Comparison of ENCODE assay signal across 21 mouse cellular contexts in the genomic region with DNA sequence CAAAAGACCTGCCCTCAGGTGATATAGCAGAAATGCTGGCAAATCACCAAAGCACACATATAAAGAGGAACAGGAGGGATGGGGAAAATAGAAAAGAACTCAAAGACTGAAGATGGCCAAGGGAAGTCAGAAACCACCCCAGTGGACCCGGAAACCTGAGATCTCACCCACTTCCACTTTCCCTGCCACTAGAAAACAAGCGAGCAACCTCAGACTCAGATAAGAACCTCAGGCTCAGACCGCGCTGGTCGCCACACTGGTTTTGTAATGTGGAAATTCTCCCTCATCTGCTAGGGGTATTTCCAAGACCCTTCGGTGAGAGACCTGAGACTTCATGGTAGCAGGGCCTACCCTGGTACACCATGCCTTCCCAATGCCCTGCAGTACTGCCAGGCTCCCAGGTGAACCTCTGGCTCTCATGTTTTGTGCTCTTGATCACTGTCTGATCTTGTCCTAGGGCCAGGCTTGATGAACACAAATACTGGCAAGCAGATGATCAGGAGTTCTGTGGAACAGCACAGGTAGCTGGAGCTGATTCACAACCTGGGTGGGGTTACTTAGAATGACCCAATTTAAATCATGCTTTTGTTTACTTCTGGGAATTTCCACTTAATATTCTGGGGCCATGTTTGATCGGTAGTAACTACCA. TPM values are rescaled to one million over a fixed set of nuclear protein-coding genes. Genes with fewer than 3 reads are reported as not detected.
DNase-seq lines count a peak whose midpoint lies in the region; ATAC-seq lines count a peak whose summit lies in the region.
"Had no signal": no experiment of that assay in that cellular context is flagged by ENCODE, and none has a peak within 500 bp of the region (broad histone marks: within the 10 kb centered on the region; RNA-seq: fewer than 3 reads in every experiment).

No protein-coding gene starts in this region.

- H3K4me1 ChIP-seq in liver, embryonic 12.5 days, result peaks cover 44% of the 10 kb centered on the region
- H3K4me1 ChIP-seq in liver, embryonic 11.5 days (replicated peaks; ENCODE audit: control insufficient read depth, insufficient read depth, low read length), result peaks cover 17% of the 10 kb centered on the region
- peaks cover 78% of the 10 kb centered on the region for H3K4me1 ChIP-seq in megakaryocyte, embryonic 14.5 days
- H3K4me1 ChIP-seq: neural tube, embryonic 15.5 days had no signal

- 40% methylated on average over 7 of the region's 7 CpGs for WGBS in liver, embryonic 12.5 days (ENCODE audit: insufficient replicate concordance)
- 48% methylated on average over 7 of the region's 7 CpGs for WGBS in liver, embryonic 11.5 days

- H3K9ac ChIP-seq in liver, embryonic 12.5 days, result 0 out of 2 replicates have a peak overlapping the region, but pooled peaks have one; percentile 0
- H3K9ac ChIP-seq in liver, embryonic 11.5 days (ENCODE audit: low read depth, low read length), result no peak overlapping the region
- H3K9ac ChIP-seq: forebrain, postnatal 0 days; neural tube, embryonic 15.5 days had no signal

- ATAC-seq in liver, embryonic 12.5 days, result no peak
- ATAC-seq in liver, embryonic 11.5 days (replicated peaks; ENCODE audit: low FRiP score), result no peak
- peak; percentile 90 for ATAC-seq in granulocyte monocyte progenitor cell, adult 5-6 weeks (replicated peaks; ENCODE audit: poor library complexity, severe bottlenecking)
- ATAC-seq: forebrain, postnatal 0 days; hindbrain, postnatal 0 days had no signal

- no peak overlapping the region for H3K4me2 ChIP-seq in liver, embryonic 12.5 days
- no peak overlapping the region for H3K4me2 ChIP-seq in liver, embryonic 11.5 days
- H3K4me2 ChIP-seq: neural tube, embryonic 15.5 days had no signal

- peaks cover 5% of the 10 kb centered on the region; the same call in 1 of the 2 replicates for H3K27me3 ChIP-seq in liver, embryonic 12.5 days (replicated peaks)
- no peaks in the 10 kb centered on the region for H3K27me3 ChIP-seq in liver, embryonic 11.5 days (replicated peaks; ENCODE audit: control insufficient read depth, insufficient read depth, low read length)
- H3K27me3 ChIP-seq in megakaryocyte, embryonic 14.5 days (replicated peaks), result peaks cover 71% of the 10 kb centered on the region
- H3K27me3 ChIP-seq: neural tube, embryonic 15.5 days had no signal

- no peaks in the 10 kb centered on the region for H3K9me3 ChIP-seq in liver, embryonic 12.5 days (replicated peaks)
- H3K9me3 ChIP-seq in liver, embryonic 11.5 days (ENCODE audit: control insufficient read depth, low read length), result no peaks in the 10 kb centered on the region
- peaks cover 5% of the 10 kb centered on the region for H3K9me3 ChIP-seq in megakaryocyte, embryonic 14.5 days
- H3K9me3 ChIP-seq: G1E; heart, embryonic 10.5 days; neural tube, embryonic 15.5 days had no signal

- H3K36me3 ChIP-seq in liver, embryonic 12.5 days, result no peaks in the 10 kb centered on the region
- H3K36me3 ChIP-seq in liver, embryonic 11.5 days (ENCODE audit: control insufficient read depth, insufficient read depth, low read length), result no peaks in the 10 kb centered on the region
- peaks cover 54% of the 10 kb centered on the region for H3K36me3 ChIP-seq in megakaryocyte, embryonic 14.5 days (replicated peaks; ENCODE audit: low read length)
- H3K36me3 ChIP-seq: G1E; heart, embryonic 10.5 days; neural tube, embryonic 15.5 days had no signal

- H3K27ac ChIP-seq in liver, embryonic 12.5 days, result 0 out of 2 replicates have a peak overlapping the region, but pooled peaks have one; percentile 7
- H3K27ac ChIP-seq in liver, embryonic 11.5 days (ENCODE audit: low read depth, low read length), result no peak overlapping the region
- H3K27ac ChIP-seq: heart, embryonic 10.5 days; hindbrain, postnatal 0 days; macrophage; neural tube, embryonic 15.5 days had no signal

- no peak overlapping the region for H3K4me3 ChIP-seq in liver, embryonic 12.5 days
- no peak overlapping the region for H3K4me3 ChIP-seq in liver, embryonic 11.5 days (ENCODE audit: low read depth, low read length)
- H3K4me3 ChIP-seq in megakaryocyte, embryonic 14.5 days (replicated peaks), result peak overlapping the region; percentile 48
- H3K4me3 ChIP-seq: erythroblast, embryonic 14.5 days; heart, embryonic 10.5 days; neural tube, embryonic 15.5 days had no signal

- no peak for DNase-seq in liver, embryonic 11.5 days (ENCODE audit: low spot score)
- no peak for DNase-seq in ovary, postnatal 36 days (ENCODE audit: low spot score)
- DNase-seq in urinary bladder, postnatal 4 days (ENCODE audit: low spot score in 2 of 2), result no peak
- DNase-seq in frontal cortex, postnatal 36 days (ENCODE audit: low spot score in 2 of 2), result no peak
- no peak for DNase-seq in lung, postnatal 14 days
- DNase-seq: adrenal gland, postnatal 25 days; cerebellum, adult 9-11 months; forebrain, postnatal 0 days; heart, postnatal 14 days; kidney, adult 9 months; lung, adult 18-20 months; thymus, adult 2 months had no signal

RNA-seq across cellular contexts. Expression of a gene that starts 25.3 kb away (rescaled TPM):
- 1.9 and 2.1 TPM in 2 replicates for polyA plus RNA-seq in liver, embryonic 12.5 days (2016; fragmentation: Nextera tagmentation; extraction: Ambion mirVana)
- 0.71 and 1.0 TPM in 2 replicates for polyA plus RNA-seq in liver, embryonic 11.5 days (2014; fragmentation: Nextera tagmentation; extraction: Ambion mirVana)
- total RNA-seq in granulocyte monocyte progenitor cell, adult 5-6 weeks (2014; fragmentation: Nextera tagmentation), result 35.2 and 36.8 TPM in 2 replicates
- total RNA-seq in granulocyte monocyte progenitor cell, adult 5-6 weeks (2017), result 14.7 and 20.8 TPM in 2 replicates
- 6.3 and 10.8 TPM in 2 replicates for polyA plus RNA-seq in megakaryocyte, embryonic 14.5 days (2012; ENCODE audit: insufficient read depth, low replicate concordance)
- polyA plus RNA-seq: G1E had no signal

RNA-seq across cellular contexts. Expression of a gene that starts 56.5 kb away (rescaled TPM):
- polyA plus RNA-seq in liver, embryonic 12.5 days (2016; fragmentation: Nextera tagmentation; extraction: Ambion mirVana), result 2.9 and 3.1 TPM in 2 replicates
- polyA plus RNA-seq in liver, embryonic 11.5 days (2014; fragmentation: Nextera tagmentation; extraction: Ambion mirVana), result 3.2 and 3.9 TPM in 2 replicates
- not detected in 2 replicates for total RNA-seq in granulocyte monocyte progenitor cell, adult 5-6 weeks (2014; fragmentation: Nextera tagmentation)
- not detected in 2 replicates for total RNA-seq in granulocyte monocyte progenitor cell, adult 5-6 weeks (2017)
- polyA plus RNA-seq in megakaryocyte, embryonic 14.5 days (2012; ENCODE audit: insufficient read depth, low replicate concordance), result not detected in 2 replicates
- total RNA-seq: G1E had no signal
- polyA plus RNA-seq: erythroblast, embryonic 14.5 days; G1E; macrophage had no signal
